Mouse (Mus musculus) testis, postnatal 14 days (tissue): ENCODE data around the gene Lcn3.
"Not testable (repeated sequence)": the region's sequence is repeated elsewhere in the genome, so short reads cannot be mapped to it uniquely, and the experiment has no call there.

Experiments
- DNase-seq: peaks from one replicate; pipeline ENCODE4 v3.0.0; 2021; ENCODE audit warnings: low spot score

The Lcn3 gene

GRCm38 (mm10) chr2:25765269-25765668, at the start of gene Lcn3:
Gene Lcn3 (plus strand): TSS chr2:25765569.
- no peak for DNase-seq

DNA sequence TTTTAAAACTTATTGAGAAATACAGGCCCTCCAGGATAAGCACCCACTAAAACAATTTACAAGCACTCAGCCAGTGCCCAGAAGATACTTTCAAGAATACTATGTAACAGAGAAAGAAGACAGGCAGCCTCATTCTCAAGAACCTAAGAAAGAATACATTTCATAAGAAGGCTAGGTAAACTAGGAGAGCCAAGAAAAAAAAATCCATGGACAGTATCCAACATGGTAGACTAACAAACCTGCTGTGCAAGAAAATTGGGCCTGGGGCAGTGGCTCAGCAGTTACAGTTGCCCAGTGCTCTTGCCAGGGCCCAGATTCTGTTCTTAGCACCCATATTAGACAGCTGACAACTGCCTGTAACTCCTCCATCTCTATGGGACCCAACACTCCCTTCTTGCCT, 48.1 kb upstream of the Lcn3 start:
- no peak for DNase-seq

GRCm38 (mm10) chr2:25733199-25733930, 32.0 kb upstream of the Lcn3 start:
- no peak for DNase-seq

GRCm38 (mm10) chr2:25736709-25737108, 28.7 kb upstream of the Lcn3 start, which contains the start of gene Obp2b:
Gene Obp2b (plus strand): TSS chr2:25737009.
- DNase-seq = not testable (repeated sequence)

DNA sequence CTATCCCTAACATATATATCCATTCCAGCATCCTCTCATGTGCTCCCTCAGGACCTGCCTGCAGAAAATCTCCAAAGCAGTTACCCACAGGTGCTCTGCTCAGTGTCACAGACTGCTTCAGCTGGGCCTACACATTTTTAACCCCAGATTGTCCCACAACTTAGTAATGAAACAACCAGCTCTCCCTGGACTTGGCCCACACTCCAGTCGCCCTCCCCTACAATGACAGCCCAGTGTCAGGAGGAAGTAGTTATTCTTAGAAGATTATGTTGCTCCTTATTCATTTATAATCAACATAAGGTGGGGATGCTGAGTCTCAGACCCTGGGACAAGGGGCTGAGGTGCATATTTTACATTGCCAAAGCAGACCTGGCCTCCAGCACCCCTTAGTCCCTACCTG, 23.7 kb upstream of the Lcn3 start:
- DNase-seq = no peak

DNA sequence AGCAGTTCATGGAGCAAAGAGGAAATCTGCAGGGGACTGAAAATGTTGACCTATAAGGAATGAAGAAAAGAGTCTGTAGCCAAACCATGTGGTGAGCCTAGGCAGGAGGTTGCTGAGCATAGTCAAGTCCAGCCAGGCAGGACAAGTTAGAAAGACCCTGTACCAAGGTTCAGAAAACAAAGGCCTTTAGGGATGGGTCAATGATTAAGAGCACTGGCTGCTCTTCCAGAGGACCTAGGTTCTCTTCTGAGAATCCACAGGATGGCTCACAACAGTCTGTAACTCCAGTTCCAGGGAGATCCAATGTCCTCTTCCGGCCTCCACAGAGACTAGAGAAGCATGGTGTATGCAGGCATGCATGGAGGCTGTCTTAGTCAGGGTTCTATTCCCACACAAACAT, 11.2 kb upstream of the Lcn3 start:
- no peak for DNase-seq

DNA sequence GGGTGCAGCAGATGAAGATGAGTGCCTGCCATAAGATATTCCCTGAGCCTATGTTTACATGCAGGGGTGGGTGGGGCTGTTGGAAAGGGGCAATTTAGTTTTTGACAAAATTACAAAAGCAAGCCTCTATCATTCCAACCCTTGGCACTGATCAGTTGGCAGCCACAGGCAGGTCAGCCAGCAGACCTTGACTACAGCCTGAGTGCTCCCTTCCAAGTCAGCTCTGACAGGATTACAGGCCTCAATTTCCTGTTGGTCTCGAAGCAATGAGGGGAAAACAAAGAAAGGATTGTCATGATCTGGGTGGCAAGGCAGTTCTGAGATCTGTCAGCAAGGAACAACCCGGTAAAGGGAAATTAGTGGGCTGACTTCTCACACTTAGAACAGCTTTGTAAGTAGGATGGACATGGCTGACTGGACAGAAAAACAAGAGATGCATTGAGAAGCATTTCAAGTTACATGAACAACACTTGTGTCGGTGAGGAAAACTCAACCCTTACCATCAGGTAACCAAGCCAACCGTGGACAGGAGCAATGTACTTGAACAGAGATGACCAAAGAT, 7.2 kb upstream of the Lcn3 start:
- no peak for DNase-seq

DNA sequence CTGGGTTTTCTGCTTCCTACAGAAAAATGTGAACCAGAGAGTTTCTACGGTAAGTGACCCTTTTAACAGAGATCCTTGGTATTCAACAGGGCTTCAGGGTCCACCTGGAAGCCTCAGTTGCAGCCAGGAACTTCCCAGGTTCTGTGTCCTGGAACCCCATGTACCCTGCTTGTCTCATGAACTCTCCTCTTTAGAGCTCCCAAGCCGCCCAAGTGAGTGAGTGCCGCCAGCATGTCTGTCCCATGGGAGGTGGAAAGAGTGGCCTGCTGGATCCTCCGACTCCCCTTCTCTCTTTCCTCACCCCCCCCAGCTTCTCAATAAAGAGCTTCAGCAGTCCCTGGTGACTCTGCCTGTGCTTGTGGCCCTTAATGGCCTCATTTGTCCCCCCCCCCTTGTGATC, 2.4 kb downstream of the Lcn3 start:
- DNase-seq = no peak

GRCm38 (mm10) chr2:25773507-25773906, 8.1 kb downstream of the Lcn3 start:
- DNase-seq = no peak

- no peak for DNase-seq
These were observed 9.3 kb downstream of the Lcn3 start for GRCm38 (mm10) chr2:25774640-25775039.

- no peak for DNase-seq
These were observed 10.6 kb downstream of the Lcn3 start for GRCm38 (mm10) chr2:25775991-25776390.

GRCm38 (mm10) chr2:25776717-25777116, 11.3 kb downstream of the Lcn3 start, which contains the start of gene Lcn11:
Gene Lcn11 (plus strand): TSS chr2:25777017.
- DNase-seq = no peak

- peak; percentile 57 for DNase-seq
These were observed 13.7 kb downstream of the Lcn3 start for GRCm38 (mm10) chr2:25779076-25779475.

DNA sequence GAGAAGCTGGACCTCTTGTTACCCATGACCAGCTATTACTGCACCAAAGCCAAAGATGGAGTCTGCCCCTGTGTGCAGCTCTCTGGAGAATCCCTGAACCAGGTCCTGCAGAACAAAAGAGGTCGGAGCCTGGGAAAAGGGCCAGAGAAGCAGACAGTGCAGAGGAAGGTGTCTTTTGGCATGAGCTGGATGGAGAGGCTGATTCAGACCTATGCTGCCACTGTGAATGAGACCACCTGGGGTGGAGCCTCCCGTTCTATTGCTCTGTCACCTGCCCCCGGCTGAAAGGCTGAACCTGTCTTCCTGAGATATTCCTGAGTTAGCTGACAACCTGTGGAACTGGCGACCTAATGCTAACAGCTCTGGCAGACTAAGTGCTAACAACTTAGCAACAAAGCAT, 15.6 kb downstream of the Lcn3 start:
- no peak for DNase-seq

DNA sequence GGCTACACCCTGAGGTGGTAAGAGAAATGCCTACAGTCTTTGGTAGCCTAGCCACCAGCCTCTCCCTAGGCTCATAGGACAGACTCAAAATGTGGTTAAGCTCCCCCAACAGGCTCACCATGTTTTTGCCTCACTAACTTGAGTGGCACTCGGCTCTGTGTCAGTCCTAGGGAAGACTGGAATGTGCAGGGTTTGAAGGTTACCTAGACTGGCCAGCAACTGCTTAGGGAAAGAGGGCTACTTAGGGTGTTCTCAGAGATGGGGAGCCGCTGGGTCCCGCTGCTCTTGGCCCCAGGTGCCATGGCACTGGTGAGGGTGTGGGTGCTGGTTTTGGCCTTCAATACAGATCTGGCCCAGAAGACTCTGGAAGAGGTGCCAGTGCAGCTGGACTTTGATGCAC, 16.6 kb downstream of the Lcn3 start, which contains the start of gene Gm13539:
Gene Gm13539 (plus strand): TSS at position 301 of the 400 bp plus-strand sequence.
- no peak for DNase-seq

DNA sequence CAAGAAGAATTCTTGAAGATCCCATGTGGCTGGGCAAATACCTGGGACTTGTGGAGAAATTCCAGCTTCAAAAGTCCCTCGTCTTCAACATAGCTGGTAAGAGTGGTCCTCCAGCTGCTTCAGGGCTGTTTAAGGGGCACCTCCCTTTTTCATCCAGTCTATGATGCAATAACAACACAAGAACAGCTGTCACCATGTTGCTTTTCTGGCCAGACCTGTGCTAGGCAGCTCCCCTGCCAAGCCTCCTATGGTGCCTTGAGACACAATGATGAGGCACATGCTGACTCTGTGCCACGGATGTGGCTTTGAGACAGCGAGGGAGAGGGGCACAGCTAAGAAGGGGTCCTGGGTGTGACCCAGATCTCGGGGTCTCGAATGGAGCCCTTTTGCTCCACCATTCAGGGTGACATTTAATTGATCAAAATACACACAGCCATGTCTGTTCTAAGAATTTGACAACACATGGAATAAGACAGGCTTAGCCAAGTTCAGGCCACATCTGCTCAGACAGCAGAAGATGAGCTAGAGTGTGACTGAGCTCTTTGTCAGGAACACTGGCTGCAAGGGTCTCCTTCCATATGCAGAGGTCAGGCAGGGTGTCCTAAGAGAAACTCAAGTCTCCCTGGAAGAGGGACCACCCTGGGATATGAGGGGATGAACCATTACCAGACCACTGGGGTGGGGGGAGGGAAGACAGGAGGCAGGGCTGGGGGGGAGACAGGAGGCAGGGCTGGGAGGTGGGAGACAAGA, 20.4 kb downstream of the Lcn3 start:
- no peak for DNase-seq

DNA sequence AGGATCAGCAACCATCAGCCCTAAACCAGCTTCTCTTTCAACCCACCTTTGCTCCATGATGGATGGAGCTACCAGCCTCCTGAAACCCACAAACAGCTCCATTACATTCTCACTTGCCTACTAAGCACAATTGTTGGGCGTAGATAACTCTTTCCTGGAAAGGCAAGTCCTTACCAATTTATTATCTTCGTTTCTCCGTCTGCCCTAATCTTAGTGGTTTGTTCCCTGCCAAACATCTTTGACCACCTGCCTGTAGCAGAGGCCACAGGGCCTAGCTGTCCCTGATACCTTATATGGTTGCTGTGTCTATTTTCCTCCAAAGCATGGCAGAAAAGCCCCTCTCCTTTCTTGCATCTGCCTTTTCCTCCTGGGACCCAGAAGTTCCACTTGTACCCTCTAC, 23.7 kb downstream of the Lcn3 start:
- no peak for DNase-seq

GRCm38 (mm10) chr2:25797635-25798034, 32.3 kb downstream of the Lcn3 start:
- no peak for DNase-seq

DNA sequence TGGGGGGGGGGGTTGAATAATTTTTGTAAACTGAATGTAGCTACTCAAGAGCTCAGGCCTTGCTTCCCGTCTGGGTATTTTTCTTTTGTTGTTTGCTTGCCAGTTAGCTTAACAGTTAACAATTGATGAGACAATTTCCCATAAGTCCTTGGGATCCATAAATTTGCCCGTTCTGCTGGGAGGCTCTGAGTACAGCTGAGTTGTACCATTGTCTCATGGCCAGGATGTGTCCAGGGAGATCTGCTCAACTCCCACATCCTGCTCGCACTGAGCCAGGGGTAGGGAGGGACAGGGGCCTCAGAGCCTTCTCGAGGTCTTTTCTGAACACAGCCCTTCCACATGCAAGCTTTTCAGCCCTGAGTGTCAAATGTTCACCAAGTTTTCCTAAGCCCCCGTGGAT, 32.7 kb downstream of the Lcn3 start:
- DNase-seq = no peak

GRCm38 (mm10) chr2:25811711-25812110, 46.3 kb downstream of the Lcn3 start:
- DNase-seq = no peak

- DNase-seq = no peak
These were observed 48.0 kb downstream of the Lcn3 start for GRCm38 (mm10) chr2:25813364-25813763.

DNA sequence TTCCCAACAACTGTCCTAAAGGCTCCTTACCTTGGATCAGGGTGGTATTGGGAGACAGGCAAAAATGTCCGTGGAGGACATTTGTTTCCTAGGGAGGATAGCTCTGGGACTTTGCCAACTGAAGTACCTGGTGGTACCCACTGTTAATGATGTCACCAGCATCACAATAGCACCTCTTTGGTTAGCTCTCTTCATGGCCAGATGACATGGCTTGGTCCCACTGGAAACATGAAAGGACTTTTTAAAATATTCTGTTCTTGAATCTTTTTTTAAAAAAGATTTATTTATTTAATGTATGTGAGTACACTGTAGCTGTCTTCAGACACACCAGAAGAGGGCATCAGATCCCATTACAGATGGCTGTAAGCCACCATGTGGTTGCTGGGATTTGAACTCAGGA, 50.4 kb downstream of the Lcn3 start, which contains the start of gene Glt6d1:
Gene Glt6d1 (minus strand): TSS at position 101 of the 400 bp plus-strand sequence.
- not testable (repeated sequence) for DNase-seq
